Mouse (Mus musculus) lung, adult 2 months (tissue): ENCODE measurements around the gene Arl9.

Experiments
- CTCF ChIP-seq: fragments of 200-500 bp; IDR thresholded peaks from 2 replicates; pipeline ENCODE4 v1.5.1; 2011; ENCODE audit warnings: mild to moderate bottlenecking, low read length, control low read depth; ENCODE audit not compliant: insufficient read depth
- POLR2A ChIP-seq: fragments of 200-500 bp; IDR thresholded peaks from 2 replicates; pipeline ENCODE4 v1.6.1; 2011; ENCODE audit warnings: low read depth, mild to moderate bottlenecking, control low read depth, low read length, borderline replicate concordance; ENCODE audit errors: extremely low read depth

DNA sequence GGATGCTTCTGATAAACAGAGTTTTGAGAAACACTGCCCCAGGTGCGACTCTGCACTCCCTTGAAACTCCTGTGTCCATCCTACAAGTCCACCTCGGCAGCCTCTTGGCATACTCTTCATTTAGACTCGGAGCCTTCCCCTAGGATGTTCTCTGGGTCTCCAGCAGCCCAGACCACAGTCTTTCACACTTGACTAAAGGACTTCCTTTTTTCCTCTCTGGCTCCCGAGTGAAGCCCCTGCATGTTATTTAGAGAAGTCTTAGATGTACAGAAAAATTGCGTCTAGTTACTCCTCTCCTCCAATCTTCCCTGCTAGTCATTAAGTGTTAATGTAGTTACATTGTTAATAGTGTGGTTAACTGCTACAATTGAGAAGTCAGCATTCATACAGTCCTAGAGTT is 40.5 kb downstream of the Arl9 start:
- TF ChIP-seq CTCF (no peak), POLR2A (no peak)
